Mouse (Mus musculus) testis, postnatal 10 days (tissue): ENCODE measurements around the gene Gm9602.
"Not testable (repeated sequence)": the region's sequence is repeated elsewhere in the genome, so short reads cannot be mapped to it uniquely, and the experiment has no call there.

Experiments
- DNase-seq: peaks from one replicate; pipeline ENCODE4 v3.0.0; 2021; ENCODE audit warnings: low spot score

The Gm9602 gene

DNA sequence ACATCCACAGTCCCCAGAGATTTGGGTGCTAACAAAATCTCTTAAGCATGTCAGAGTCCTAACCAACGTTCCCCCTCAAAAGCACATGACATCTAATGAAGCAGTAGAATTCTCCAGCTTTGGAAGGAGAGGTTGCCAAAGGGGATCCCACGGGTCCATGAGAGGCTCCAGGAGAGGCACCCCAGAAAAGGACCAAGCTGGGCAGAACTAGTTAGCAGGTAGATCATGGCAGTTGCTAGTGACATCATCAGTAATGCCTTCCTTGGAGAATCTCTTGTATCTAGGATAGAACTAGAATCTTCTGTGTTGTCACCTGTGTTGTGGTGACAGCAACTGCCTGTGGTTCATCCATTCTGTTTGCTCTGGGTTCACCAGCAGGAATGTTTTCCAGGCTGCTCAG lies at the start of gene Gm9602:
TSS of gene Gm9602 (plus strand) at position 301 of the 400 bp plus-strand sequence.
- not testable (repeated sequence) for DNase-seq

DNA sequence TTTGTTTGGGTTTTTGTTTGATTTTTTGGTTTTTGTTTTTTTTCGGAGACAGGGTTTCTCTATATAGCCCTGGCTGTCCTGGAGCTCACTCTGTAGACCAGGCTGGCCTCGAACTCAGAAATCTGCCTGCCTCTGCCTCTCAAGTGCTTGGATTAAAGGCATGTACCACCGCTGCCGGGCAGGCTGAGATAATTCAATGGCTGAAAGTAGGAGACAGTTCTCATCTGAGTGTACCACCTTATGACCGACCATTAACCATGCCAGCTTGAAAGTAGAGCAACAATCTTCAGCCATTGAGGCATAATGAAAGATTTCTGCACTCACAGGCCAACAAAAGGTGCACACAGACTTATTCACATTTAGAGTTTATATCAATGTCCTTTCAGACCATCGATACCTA lies 30.3 kb downstream of the Gm9602 start:
- peak; percentile 40 for DNase-seq

- DNase-seq = peak; percentile 41
These were observed 45.8 kb downstream of the Gm9602 start for GRCm38 (mm10) chr14:4821950-4822349.
